Mouse (Mus musculus): ENCODE data around the gene Ufsp2.
A peak's percentile ranks its signal among the peaks of the same experiment; 100 is the strongest.

Gene Ufsp2

DNA sequence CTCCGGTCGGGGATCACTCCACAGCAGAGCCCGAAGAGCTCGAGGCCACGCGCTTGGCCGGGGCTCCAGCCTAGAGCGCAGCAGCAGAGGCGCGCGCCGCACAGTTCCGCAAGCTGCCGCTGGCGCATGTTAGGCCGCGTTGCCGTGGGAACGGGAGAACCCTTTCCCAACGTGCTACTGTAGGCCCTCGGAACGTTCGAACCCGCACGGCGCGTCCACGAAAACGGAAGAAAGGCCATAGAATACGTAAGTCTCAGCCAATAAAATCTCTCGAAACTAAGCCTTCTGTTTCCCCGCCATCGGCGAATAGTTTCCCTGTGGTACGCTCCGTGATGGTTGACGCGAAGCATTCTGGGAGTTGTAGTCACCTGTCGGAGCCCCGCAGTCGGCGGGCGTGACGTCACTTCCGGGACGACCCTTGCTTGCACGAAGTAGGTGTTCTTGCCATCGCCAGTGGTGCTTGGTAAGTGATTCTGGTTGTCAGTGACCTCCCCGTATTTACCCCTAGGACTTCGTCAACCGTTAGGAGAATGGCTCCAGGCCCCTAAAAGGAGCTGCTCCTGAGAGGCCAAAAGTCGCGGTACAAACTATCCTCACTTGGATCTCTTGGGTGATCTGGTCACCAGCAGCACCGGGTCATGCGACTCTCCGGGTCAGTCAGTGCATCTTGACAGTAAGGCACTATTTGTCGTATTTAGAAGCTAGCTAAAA is at the start of gene Ufsp2, which contains the start of gene 1700029J07Rik:
Gene Ufsp2, plus strand, starts transcription at position 403 of the 711 bp plus-strand sequence.
Gene 1700029J07Rik, minus strand, starts transcription at position 127 of the 711 bp plus-strand sequence.
- peak; percentile 96 to 99 for DNase-seq (ENCODE audit: low spot score in 2 of 2)

DNA sequence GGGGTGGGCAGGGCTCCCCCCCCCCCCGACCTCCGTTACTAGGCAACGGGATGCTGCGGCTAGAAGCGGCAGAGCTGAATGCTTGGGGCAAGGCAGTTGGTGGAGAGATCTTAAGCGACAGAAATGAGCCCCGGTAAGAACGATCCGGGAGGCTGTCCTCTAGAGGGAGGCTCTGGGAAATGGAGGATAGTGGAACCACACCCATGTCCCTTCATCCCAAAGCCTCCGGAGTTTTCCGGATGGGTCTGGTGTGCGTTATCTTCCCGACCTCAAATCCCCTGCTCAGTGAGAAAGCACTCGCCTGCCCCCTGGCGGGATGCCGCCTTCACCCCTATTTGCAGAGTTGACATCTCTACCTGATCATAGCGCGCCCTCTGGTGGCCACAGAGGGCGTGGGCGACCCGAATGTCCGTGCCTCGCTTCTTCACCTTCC is 40.7 kb upstream of the Ufsp2 start, which contains the start of gene Ccdc110:
Gene Ccdc110, plus strand, starts transcription at position 38 of the 433 bp plus-strand sequence.
- peak; percentile 82 to 93 for DNase-seq (ENCODE audit: low spot score in 2 of 2)

DNA sequence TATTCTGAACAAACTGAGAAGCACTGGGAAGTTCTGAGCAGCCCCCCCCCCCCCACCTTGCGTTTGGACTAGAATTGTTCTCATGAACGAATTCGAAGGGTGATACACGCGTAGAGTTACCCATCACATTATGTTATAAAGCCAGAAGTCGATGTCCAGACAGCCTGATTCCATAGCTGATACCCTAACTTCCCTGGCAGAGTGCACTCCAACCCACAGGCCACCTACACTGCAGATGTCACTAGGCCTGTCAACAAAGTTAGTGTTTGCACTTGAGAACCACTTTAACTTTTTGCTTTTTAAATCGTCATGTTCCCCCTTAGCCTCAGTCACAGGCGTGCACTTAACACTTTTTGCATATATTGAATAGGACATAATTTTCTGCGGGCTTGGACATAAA is 38.3 kb upstream of the Ufsp2 start:
- no peak for DNase-seq (ENCODE audit: low spot score in 2 of 2)

DNA sequence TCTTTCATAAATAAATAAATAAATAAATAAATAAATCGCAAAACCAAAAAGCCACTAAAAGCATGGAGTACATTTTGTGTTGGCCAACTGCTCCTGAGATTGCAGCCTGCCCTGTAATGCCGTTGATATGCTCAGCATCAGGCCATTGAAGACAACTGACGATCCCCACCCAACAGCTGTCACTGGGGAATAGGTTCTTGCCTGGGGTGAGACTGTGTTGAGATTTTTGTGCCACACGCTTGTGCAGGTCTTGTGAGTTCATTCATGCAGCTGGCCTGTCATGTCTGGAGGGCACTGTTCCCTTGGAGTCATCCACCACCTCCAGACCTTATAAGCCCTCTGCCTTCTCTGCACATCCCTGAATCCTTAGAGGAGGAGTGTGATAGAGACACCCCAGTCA is 29.0 kb upstream of the Ufsp2 start:
- no peak for DNase-seq (ENCODE audit: low spot score in 2 of 2)

DNA sequence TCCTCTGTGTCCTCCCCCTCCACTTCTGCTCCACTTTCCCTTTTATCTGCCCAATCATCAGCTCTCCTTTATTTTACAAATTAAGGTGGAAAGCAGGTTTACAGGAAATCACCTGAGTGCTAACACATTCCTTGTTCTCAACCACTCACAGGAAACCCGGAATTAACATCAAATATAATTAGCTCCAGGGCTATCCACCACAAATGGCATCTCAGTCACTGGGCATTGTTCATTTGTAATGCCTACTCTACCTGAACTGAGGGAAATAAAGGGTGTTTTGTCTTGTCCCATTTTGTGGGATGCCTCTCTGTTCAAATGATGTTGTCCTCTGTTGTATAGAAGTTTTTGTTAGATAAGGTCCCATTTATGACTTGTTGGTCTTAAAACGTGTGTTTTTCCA is 24.7 kb upstream of the Ufsp2 start:
- DNase-seq (ENCODE audit: low spot score in 2 of 2) = no peak

DNA sequence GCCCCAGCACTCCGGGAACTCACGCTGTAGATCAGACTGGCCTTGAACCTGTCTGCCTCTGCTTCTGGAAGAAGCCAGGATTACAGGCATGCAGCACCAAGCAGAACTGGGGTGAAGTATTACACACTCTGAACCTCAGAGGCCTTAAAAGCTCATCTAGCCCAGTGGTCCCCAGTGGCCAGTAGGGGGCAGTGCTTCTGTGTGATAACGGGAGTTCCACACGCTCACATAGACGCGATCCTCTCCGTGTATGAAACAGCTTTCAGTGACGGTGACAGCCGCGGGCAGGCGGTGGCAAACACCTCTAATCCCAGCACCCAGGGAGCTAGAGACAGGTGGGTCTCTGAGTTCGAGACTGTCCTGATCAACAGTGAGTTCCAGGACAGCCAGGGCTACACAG is 4.4 kb upstream of the Ufsp2 start:
- peak in 1 of 2 experiments; percentile 32 for DNase-seq (ENCODE audit: low spot score in 2 of 2)

DNA sequence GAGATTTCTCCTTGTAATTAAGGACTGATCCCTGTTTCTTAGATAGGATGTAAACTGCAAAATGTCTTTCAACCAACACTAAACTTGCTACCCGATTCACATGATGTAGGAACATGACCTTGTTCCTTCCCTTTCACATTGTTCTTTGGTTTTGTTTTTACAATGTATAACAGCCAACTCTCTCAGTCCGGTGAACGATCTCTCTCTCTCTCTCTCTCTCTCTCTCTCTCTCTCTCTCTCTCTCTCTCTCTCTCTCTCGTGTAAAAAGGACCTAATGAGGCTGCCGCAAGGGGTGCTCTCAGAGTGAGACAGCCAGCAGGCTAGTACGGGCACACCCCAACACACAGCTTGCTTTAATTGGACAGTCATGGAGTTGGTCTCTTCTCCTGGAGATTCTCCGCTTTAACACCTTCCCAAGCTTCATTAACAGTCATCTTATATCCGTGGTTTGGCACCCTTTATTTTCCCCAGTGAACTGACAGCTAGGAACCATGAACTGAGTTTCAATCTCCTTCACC is 1.3 kb upstream of the Ufsp2 start:
- DNase-seq (ENCODE audit: low spot score in 2 of 2) = no peak

DNA sequence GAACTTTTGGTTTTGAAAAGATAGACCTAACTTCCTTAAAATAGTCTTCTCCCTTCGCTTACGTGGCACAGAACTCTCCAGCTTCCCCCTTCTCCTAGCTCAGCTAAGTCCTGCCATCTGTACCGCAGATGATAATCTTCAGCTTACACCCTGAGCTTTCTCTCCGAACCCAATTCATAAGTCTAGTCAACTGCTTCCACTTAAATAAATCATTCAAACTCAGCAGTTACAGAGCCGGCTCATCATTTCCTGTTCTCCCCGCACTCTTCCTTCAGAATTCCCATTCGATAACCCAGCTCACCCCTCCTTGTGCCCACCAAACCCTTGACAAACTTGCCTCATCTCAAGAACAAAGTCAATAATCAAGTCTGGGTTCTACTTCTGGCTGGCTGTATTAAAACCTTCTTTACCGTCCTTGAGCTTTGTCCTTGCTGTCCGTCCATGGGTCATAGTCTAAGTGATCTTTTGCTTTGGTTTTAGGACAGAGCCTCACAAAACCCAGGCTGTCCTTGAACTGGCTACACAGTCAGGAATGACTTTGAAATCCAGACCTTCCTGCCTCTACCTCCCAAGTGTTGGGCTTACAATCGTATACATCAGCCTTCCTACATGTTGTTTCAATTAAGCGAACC is 625 bp downstream of the Ufsp2 start:
- no peak for DNase-seq (ENCODE audit: low spot score in 2 of 2)

DNA sequence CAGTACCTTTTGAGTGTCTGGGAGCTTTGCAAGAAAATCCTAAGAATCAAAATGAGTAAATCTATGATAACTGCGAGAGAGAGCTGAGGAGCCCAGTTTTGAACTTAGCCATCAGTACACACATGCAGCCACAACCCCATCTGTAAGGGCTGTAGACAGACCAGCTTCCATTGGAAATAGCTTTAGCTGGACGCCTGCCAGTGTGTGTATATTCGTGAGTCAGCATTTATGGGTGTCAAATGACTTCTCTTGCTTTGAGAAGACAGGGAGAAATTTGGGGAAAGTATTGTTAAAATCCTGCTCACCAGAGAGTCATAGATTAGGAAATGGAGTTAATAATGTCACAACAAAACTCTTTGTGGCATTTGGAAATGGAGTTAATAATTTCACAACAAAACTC is 11.3 kb downstream of the Ufsp2 start:
- DNase-seq (ENCODE audit: low spot score in 2 of 2) = no peak

DNA sequence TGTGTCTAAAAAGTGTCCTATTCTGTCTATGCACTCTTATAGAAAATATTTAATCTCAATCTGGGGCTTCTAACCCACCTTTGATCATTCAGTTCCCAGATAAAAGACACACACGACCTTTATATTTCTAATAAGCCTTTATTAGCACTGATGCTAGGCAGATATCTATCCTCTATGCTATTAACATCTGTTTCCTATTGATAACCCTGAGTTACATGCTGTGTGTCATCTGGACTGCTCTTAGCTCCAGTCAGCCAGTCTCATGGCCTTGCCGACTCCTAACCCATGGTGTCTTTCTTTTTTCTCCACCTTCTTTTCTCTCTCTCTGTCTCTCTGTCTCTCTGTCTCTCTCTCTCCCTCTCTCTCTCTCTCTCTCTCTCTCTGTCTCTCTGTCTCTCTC is 12.9 kb downstream of the Ufsp2 start:
- DNase-seq (ENCODE audit: low spot score in 2 of 2) = no peak

DNA sequence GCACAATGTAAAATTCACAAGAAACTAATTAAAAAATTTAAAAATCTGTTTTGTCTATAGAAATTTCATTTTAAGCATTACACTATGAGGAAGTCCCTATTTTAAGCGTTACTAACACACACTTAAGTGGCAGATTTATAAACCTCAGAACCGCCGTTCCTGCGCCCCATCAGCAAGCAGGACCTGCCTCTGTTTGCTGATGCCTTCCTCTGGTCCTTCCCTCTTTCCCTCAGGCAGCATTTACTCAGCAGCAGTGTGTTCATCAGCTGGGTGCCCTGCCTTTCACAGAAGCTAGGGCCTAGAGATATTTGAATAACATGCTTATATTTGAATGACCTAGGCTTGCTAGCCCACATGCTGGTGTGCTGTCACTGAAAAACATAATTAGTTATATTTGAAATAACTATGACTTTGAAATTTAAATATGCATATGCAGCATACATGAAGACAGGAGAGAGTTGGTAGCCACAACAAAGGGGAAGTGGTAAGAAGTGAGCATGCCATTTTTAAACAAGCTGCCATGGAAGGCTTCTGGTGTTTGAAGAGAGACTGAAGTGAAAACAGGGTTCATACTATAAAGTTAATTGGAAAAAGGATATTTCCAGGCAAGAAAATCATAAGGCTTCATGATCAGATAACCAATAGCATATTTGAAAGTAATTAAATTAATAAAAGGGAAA is 15.4 kb downstream of the Ufsp2 start:
- no peak for DNase-seq (ENCODE audit: low spot score in 2 of 2)

DNA sequence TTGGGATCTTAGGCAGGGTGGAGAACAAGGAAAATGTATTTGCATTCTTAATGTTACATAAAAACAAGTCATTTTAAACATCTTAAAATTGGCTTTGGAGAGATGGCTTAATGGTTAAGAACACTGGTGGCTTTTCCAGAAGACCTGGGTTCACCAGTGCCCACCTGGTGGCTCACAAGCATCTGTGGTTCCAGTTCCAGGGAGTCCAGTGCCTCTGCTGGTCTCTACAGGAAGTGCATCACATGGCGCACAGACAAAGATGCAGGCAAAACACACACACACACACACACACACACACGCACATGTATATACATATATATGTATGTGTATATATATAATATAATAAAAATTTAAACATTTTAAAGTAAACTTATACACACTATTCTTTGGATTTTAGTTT is 18.8 kb downstream of the Ufsp2 start:
- peak in 1 of 2 experiments; percentile 40 for DNase-seq (ENCODE audit: low spot score in 2 of 2)

DNA sequence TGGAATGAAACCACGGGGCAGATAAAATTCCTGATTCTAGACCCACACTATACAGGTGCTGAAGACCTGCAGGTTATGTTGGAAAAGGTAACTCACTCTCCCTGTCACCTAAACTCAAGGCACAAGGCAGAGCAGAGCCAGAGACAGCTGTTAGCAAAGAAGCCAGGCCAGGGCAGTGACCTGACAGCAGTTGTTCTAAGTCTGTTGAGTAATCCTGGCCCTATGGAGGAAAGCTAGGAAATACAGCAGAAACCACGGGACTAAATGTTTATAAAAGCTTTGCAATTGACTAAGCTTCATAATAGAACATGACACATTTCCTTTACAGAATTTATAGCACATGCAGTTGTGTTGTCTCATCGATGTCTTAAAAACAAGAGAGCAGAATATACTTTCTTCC is 20.2 kb downstream of the Ufsp2 start:
- no peak for DNase-seq (ENCODE audit: low spot score in 2 of 2)

DNA sequence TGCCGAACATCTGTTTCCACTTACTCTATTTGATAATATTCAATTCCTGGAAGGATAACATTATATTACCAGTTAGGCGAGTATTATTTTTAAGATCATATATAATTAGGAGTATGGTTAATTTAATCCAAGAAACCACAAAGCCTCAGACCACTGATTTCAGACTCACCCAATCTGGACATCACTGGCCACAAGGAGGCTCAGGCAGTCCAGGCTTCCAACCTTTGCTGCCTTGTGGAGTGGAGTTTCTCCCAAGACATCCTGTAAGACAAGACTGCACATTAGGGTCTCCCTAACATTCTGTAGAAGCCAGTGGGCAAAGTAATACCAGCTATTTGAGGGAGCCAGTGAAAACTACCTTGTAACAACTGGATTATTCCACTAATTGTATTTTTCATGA is 22.9 kb downstream of the Ufsp2 start:
- DNase-seq (ENCODE audit: low spot score in 2 of 2) = no peak

DNA sequence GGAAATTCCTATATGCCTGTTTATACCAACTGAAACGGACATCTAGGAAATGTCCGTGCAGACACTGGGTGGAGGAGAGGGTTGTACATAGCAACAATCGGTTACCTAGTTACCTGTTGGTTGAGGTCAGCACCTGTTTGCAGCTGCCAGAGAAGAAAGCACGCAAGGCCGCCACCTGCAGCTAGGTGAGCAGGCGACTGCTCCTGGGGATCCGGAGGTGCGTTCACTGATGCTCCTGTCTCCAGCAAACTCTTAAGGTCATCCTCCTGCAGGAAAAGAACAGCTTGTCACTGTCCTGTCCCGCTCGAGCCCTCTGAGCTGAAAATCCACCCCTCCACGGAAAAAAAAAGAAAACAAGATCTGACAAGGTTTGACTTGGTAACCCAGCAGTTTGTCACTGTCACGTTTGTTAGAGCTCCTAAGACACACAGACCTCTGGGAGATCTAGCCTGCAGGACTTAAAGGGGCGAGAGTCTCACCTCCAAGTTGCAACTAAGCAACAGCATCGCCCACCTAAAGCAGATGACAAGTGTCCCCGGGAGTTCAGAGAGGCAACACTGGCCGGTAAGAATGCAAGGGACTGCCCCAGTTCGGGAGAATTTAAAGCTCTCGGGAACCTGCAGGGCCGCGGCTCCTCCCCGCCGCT is 23.9 kb downstream of the Ufsp2 start, which contains the start of gene Lrp2bp:
Gene Lrp2bp, plus strand, starts transcription at position 166 of the 646 bp plus-strand sequence.
- DNase-seq (ENCODE audit: low spot score in 2 of 2) = peak in 1 of 2 experiments; percentile 28

DNA sequence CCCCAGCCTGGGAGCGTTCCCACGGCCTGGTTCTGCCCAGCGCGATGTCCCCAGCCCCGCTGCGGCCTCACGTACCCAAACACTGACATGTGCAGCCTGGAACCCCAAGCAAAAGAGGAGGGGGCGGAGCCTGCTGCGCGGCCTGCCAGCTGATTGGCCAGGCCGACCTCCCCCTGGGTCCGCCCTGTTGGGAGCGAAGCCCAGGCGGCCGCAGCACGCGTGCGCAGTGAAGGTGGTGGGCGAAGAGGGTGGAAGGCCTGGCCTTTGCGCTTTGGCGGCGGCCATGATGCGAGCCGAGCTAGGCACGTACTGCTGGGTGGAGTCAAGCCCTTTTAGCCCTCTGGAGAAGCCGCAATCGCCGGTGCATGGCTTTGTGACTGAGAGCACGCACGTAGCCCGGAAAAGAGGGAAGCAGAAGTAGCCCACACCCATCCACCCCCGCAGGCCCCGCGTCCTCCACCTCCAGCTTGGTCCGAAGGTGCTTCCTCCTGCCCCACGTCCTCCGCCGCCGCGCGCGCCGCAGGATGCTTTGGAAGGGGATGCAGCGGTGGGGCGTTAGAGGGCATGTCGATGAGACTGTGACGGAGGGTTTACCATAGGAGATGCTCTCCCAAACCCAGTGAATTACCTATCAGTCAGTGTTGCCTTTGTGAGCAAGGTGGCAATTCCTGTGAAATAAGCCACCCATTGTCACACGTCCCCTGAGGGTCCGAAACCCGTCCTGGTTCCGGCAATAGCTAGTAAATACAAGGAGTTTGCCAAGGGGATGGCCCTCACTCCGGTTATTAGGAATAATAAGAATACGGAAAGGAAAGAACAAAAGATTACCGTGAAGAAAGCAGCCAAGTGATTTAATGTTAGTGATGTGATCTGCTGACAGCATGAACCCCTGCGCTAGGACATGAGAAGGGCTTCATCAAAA is 24.7 kb downstream of the Ufsp2 start:
- peak; percentile 94 to 98 for DNase-seq (ENCODE audit: low spot score in 2 of 2)

DNA sequence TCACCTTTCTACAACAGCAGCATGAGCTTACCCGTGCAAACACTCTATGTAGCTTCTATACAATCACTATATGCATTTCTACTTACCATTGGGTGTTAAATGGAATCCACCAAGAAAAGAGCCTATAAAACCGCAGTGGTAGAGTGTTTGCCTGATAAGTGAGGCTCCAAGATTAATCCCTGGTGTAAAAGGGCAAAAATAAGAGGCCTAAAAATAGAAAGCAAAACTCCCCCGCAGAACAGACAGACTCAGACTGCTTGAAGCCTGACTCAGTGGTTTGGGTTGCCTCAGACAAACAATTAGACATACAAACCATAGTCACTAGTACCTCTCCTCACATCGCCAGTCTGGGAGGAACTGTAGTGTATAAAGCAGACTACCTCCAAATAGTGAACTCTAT is 30.3 kb downstream of the Ufsp2 start, which contains the start of gene Ankrd37:
Gene Ankrd37, minus strand, starts transcription at position 112 of the 400 bp plus-strand sequence.
- DNase-seq (ENCODE audit: low spot score in 2 of 2) = no peak

DNA sequence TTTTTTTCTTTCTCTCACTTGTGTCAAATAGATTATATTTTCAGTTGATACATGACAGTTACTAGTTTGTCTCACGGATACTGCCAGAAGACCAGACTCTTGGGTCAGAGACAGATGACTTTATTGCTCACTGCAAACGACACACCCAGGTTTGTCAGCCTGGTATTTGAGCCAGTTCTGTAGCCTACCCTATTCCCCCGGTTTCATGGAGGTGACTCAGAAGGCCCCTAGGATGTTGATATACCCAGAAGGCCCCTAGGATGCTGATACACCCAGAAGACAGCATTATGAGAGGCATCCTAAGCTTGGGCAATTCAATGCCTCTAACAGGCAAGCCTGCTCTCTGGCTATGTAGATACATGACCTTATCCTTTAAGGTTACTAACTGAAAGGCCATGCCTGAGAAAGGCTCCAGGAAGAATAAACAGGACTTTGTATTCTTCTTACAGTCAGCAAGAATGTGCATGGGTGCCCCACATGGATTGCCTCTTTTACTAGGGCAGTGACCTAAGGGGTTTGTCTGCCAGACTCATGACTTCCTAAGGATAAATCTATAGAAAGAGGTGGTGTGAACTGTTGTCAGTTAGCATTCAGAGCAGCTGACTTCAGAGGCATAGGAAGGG is 31.8 kb downstream of the Ufsp2 start:
- DNase-seq (ENCODE audit: low spot score in 2 of 2) = no peak

DNA sequence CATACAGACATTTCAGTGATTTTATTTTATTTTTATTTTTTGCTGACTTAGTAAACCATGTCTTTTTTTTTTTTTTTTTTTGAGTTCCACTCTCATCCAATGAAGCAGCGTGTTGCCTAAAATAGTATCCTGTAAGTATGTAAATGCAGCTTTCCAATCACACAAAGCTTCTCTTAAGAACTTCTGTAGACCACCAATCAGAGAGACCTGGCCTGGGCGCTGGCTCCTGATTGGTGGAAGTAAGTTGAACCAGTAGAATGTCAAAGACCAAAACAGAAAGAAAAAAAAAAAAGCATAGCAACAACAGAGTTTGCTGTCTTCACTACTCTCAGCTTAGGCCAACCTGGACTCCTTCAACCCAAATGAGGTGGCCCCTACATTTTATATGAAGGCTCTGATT is 35.0 kb downstream of the Ufsp2 start:
- no peak for DNase-seq (ENCODE audit: low spot score in 2 of 2)
